Mouse (Mus musculus) natural killer cell, adult 2 months (primary cell): ENCODE data around the gene Pknox1.
"Not testable (repeated sequence)": the region's sequence is repeated elsewhere in the genome, so short reads cannot be mapped to it uniquely, and the experiment has no call there.

Experiments used
- DNase-seq, 2 experiments: peaks; one replicate each; pipeline ENCODE4 v3.0.0; 2022; ENCODE audit warnings: low spot score in 2 of 2

Pknox1 gene

GRCm38 (mm10) chr17:31564015-31564857, at the start of gene Pknox1:
Gene Pknox1 (plus strand): TSS chr17:31564734.
- peak; percentile 97 to 99 for DNase-seq

- no peak for DNase-seq
These were observed 45.1 kb upstream of the Pknox1 start for GRCm38 (mm10) chr17:31519344-31519945.

GRCm38 (mm10) chr17:31519946-31520838, 44.3 kb upstream of the Pknox1 start, which contains the start of the genes Wdr4 and Ndufv3:
Gene Wdr4 (minus strand): TSS chr17:31519980.
Gene Ndufv3 (plus strand): TSS chr17:31520115.
- peak; percentile 98 to 99 for DNase-seq

GRCm38 (mm10) chr17:31520895-31521294, 43.6 kb upstream of the Pknox1 start:
- no peak for DNase-seq

GRCm38 (mm10) chr17:31521948-31522347, 42.6 kb upstream of the Pknox1 start:
- DNase-seq: no peak

- DNase-seq: no peak
These were observed 39.4 kb upstream of the Pknox1 start for GRCm38 (mm10) chr17:31525114-31525513.

- no peak for DNase-seq
These were observed 38.7 kb upstream of the Pknox1 start for GRCm38 (mm10) chr17:31525816-31526215.

- DNase-seq: no peak
These were observed 35.2 kb upstream of the Pknox1 start for GRCm38 (mm10) chr17:31529314-31529713.

GRCm38 (mm10) chr17:31531441-31532158, 32.9 kb upstream of the Pknox1 start:
- DNase-seq: no peak

- not testable (repeated sequence) for DNase-seq
These were observed 32.2 kb upstream of the Pknox1 start for GRCm38 (mm10) chr17:31532331-31532730.

GRCm38 (mm10) chr17:31535358-31535757, 29.2 kb upstream of the Pknox1 start:
- DNase-seq: no peak

- DNase-seq: no peak
These were observed 28.5 kb upstream of the Pknox1 start for GRCm38 (mm10) chr17:31535871-31536629.

- DNase-seq: no peak
These were observed 24.4 kb upstream of the Pknox1 start for GRCm38 (mm10) chr17:31540101-31540500.

- no peak for DNase-seq
These were observed 23.6 kb upstream of the Pknox1 start for GRCm38 (mm10) chr17:31540809-31541459.

- no peak for DNase-seq
These were observed 23.1 kb upstream of the Pknox1 start for GRCm38 (mm10) chr17:31541460-31541831.

GRCm38 (mm10) chr17:31543574-31543973, 21.0 kb upstream of the Pknox1 start:
- DNase-seq: no peak

GRCm38 (mm10) chr17:31546444-31547196, 17.9 kb upstream of the Pknox1 start:
- no peak for DNase-seq

- no peak for DNase-seq
These were observed 16.6 kb upstream of the Pknox1 start for GRCm38 (mm10) chr17:31547974-31548373.

- no peak for DNase-seq
These were observed 15.1 kb upstream of the Pknox1 start for GRCm38 (mm10) chr17:31549389-31549788.
